In the genomic region with DNA sequence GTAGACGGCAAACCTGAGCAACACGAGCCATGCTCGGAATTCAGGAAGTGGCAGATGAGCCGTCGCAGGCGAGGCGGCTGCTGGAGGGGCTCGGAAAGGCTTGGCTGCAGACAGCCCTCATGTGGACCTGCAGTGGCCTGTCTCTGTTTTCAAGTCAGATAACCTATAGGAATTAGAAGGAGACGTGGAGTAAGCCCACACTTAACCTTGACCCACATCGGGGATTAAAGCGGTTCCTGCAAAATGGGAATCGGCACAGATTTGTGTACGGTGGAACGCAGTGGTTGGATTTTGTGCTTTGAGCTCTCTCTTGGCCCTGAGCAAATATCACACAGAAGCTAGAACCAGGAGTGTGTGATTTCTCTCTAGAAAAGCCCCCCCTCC, we compare ENCODE assay signal across 16 mouse cellular contexts.
A peak's percentile ranks its signal among the peaks of the same experiment; 100 is the strongest.
DNase-seq lines count a peak whose midpoint lies in the region; ATAC-seq lines count a peak whose summit lies in the region.
"Had no signal": no experiment of that assay in that cellular context is flagged by ENCODE, and none has a peak within 500 bp of the region (broad histone marks: within the 10 kb centered on the region; RNA-seq: fewer than 3 reads in every experiment).

No protein-coding gene starts in this region.

- no peaks in the 10 kb centered on the region for H3K27me3 ChIP-seq in heart, embryonic 14.5 days (ENCODE audit: control insufficient read depth, insufficient read depth, low read length)
- peaks cover 19% of the 10 kb centered on the region for H3K27me3 ChIP-seq in lung, embryonic 16.5 days (ENCODE audit: control insufficient read depth, insufficient read depth, low read depth, low read length)
- H3K27me3 ChIP-seq in embryonic facial prominence, embryonic 13.5 days, result no peaks in the 10 kb centered on the region; the same call in 1 of the 2 replicates
- no peaks in the 10 kb centered on the region for H3K27me3 ChIP-seq in stomach, embryonic 14.5 days (ENCODE audit: control insufficient read depth, insufficient read depth, low read length)
- H3K27me3 ChIP-seq: midbrain, embryonic 13.5 days; neural tube, embryonic 13.5 days had no signal

- no peak overlapping the region for H3K9ac ChIP-seq in heart, embryonic 14.5 days (ENCODE audit: low read length)
- H3K9ac ChIP-seq in lung, embryonic 16.5 days (ENCODE audit: low read length), result no peak overlapping the region
- H3K9ac ChIP-seq in embryonic facial prominence, embryonic 13.5 days, result no peak overlapping the region
- H3K9ac ChIP-seq in stomach, embryonic 14.5 days (replicated peaks; ENCODE audit: low read depth, low read length), result no peak overlapping the region
- H3K9ac ChIP-seq: liver, embryonic 14.5 days; midbrain, embryonic 13.5 days; neural tube, embryonic 13.5 days had no signal

- no peak overlapping the region for H3K4me3 ChIP-seq in heart, embryonic 14.5 days (ENCODE audit: control insufficient read depth in 1 of 2, insufficient read depth in 1 of 2, low read depth in 1 of 2, low read length in 2 of 2)
- H3K4me3 ChIP-seq in lung, embryonic 16.5 days (ENCODE audit: low read length), result peak overlapping the region; percentile 14; the same call in 1 of the 2 replicates
- H3K4me3 ChIP-seq in embryonic facial prominence, embryonic 13.5 days, result no peak overlapping the region
- H3K4me3 ChIP-seq in stomach, embryonic 14.5 days (ENCODE audit: low read depth, low read length), result no peak overlapping the region
- H3K4me3 ChIP-seq: midbrain, embryonic 13.5 days; neural tube, embryonic 13.5 days had no signal

- 48% methylated on average over 14 of the region's 14 CpGs for WGBS in heart, embryonic 14.5 days
- 22% methylated on average over 14 of the region's 14 CpGs for WGBS in lung, embryonic 16.5 days
- 40% methylated on average over 14 of the region's 14 CpGs for WGBS in embryonic facial prominence, embryonic 13.5 days
- 21% methylated on average over 14 of the region's 14 CpGs for WGBS in stomach, embryonic 14.5 days

- intact Hi-C loops in heart, postnatal 36 days (cut with DNase I), result no loop called here

- peaks cover 9 to 20% of the 10 kb centered on the region in 2 experiments for H3K4me1 ChIP-seq in heart, embryonic 14.5 days (ENCODE audit: control insufficient read depth in 2 of 2, insufficient read depth in 2 of 2, low read length in 2 of 2)
- H3K4me1 ChIP-seq in lung, embryonic 16.5 days (replicated peaks; ENCODE audit: control insufficient read depth, insufficient read depth, low read length), result no peaks in the 10 kb centered on the region; the same call in 1 of the 2 replicates
- 0 out of 2 replicates have a peak, but pooled peaks cover 5% of the 10 kb centered on the region for H3K4me1 ChIP-seq in embryonic facial prominence, embryonic 13.5 days
- H3K4me1 ChIP-seq in stomach, embryonic 14.5 days (ENCODE audit: control insufficient read depth, insufficient read depth, low read length), result peaks cover 30% of the 10 kb centered on the region
- H3K4me1 ChIP-seq: midbrain, embryonic 13.5 days; neural tube, embryonic 13.5 days had no signal

- H3K36me3 ChIP-seq in heart, embryonic 14.5 days (ENCODE audit: control insufficient read depth, insufficient read depth, low read length), result no peaks in the 10 kb centered on the region
- no peaks in the 10 kb centered on the region for H3K36me3 ChIP-seq in lung, embryonic 16.5 days (ENCODE audit: control insufficient read depth, insufficient read depth, low read length)
- no peaks in the 10 kb centered on the region for H3K36me3 ChIP-seq in embryonic facial prominence, embryonic 13.5 days
- no peaks in the 10 kb centered on the region for H3K36me3 ChIP-seq in stomach, embryonic 14.5 days (ENCODE audit: control insufficient read depth, insufficient read depth, low read length)
- H3K36me3 ChIP-seq: midbrain, embryonic 13.5 days; neural tube, embryonic 13.5 days had no signal

- no peak for DNase-seq in heart, postnatal 36 days
- no peak for DNase-seq in lung, postnatal 36 days
- no peak for DNase-seq in layer of hippocampus, postnatal 25 days (ENCODE audit: extremely low spot score in 1 of 2, low spot score in 1 of 2)
- no peak for DNase-seq in Muller cell, postnatal 12 days (ENCODE audit: inconsistent ontology term)
- DNase-seq: adrenal gland, adult 2 months; cerebellum, postnatal 25 days; layer of hippocampus, adult 9-11 months; right cerebral cortex, postnatal 14 days had no signal

- no peaks in the 10 kb centered on the region for H3K9me3 ChIP-seq in heart, embryonic 14.5 days (ENCODE audit: control insufficient read depth, low read length)
- no peaks in the 10 kb centered on the region for H3K9me3 ChIP-seq in lung, embryonic 16.5 days (ENCODE audit: control insufficient read depth, low read length)
- H3K9me3 ChIP-seq in embryonic facial prominence, embryonic 13.5 days, result no peaks in the 10 kb centered on the region
- H3K9me3 ChIP-seq in stomach, embryonic 14.5 days (ENCODE audit: control insufficient read depth, low read depth, low read length), result no peaks in the 10 kb centered on the region
- H3K9me3 ChIP-seq: midbrain, embryonic 13.5 days; neural tube, embryonic 13.5 days had no signal

- ATAC-seq in heart, embryonic 14.5 days (ENCODE audit: insufficient number of reproducible peaks, insufficient read depth, low FRiP score, low read depth), result no peak
- no peak for ATAC-seq in lung, embryonic 16.5 days (ENCODE audit: low read depth)
- ATAC-seq in embryonic facial prominence, embryonic 13.5 days (ENCODE audit: insufficient number of reproducible peaks, insufficient read depth, low FRiP score, low TSS enrichment, low read depth), result no peak
- no peak for ATAC-seq in stomach, embryonic 14.5 days (ENCODE audit: insufficient number of reproducible peaks, insufficient read depth, low FRiP score, low read depth)
- ATAC-seq: forebrain, embryonic 14.5 days; midbrain, embryonic 13.5 days had no signal

- peak overlapping the region; percentile 28 for H3K4me2 ChIP-seq in heart, embryonic 14.5 days (ENCODE audit: low read length)
- peak overlapping the region; percentile 37 for H3K4me2 ChIP-seq in lung, embryonic 16.5 days (ENCODE audit: low read depth, low read length)
- peak overlapping the region; percentile 20; the same call in 1 of the 2 replicates for H3K4me2 ChIP-seq in embryonic facial prominence, embryonic 13.5 days
- H3K4me2 ChIP-seq in stomach, embryonic 14.5 days (replicated peaks; ENCODE audit: low read depth, low read length), result peak overlapping the region; percentile 19; the same call in 1 of the 2 replicates
- H3K4me2 ChIP-seq: midbrain, embryonic 13.5 days; neural tube, embryonic 13.5 days had no signal

- no peak overlapping the region for H3K27ac ChIP-seq in heart, embryonic 14.5 days (replicated peaks in 1 of 2; ENCODE audit: control insufficient read depth in 1 of 2, insufficient read depth in 1 of 2, low read depth in 2 of 2, low read length in 2 of 2)
- H3K27ac ChIP-seq in lung, embryonic 16.5 days (ENCODE audit: low read length), result no peak overlapping the region
- H3K27ac ChIP-seq in embryonic facial prominence, embryonic 13.5 days, result no peak overlapping the region
- H3K27ac ChIP-seq in stomach, embryonic 14.5 days (ENCODE audit: low read length), result peak overlapping the region; percentile 74
- H3K27ac ChIP-seq: liver, embryonic 14.5 days; midbrain, embryonic 13.5 days; neural tube, embryonic 13.5 days had no signal
